Mouse (Mus musculus): ENCODE data around the gene Fbn1. TPM values are rescaled to one million over a fixed set of nuclear protein-coding genes. Genes with fewer than 3 reads are reported as not detected.

Fbn1 gene
- polyA plus RNA-seq, 1 experiment from 2014 or later, result 8.2 TPM

DNA sequence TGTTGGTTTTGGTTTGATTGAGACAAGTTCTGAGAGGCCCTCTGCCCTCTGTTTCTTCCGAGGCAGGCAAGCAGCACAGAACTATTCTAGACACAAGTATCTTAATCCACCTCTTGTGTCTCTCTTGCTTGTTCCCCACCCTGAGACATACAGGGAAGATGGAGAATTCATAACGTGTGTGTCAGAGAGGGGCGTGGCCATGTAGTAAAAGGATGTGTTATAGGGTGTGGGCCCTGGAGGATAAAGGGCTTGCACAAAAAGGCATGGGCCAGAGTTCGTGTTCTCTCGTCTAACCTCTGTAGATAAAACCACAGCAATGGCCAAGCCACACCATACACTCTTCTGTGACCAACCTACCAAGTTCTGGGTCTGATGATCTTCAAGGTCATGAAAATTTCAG, 18.8 kb upstream of the Fbn1 start:
- no peak for DNase-seq (ENCODE audit: low spot score)
- no peaks in the 10 kb centered on the region for H3K4me1 ChIP-seq (ENCODE audit: control insufficient read depth, insufficient read depth, low read length)
- H3K9me3 ChIP-seq (ENCODE audit: control insufficient read depth, low read length), result no peaks in the 10 kb centered on the region
- H3K4me3 ChIP-seq (ENCODE audit: low read depth, low read length), result no peak overlapping the region
- ATAC-seq (ENCODE audit: insufficient read depth, low FRiP score, low TSS enrichment), result no peak
- H3K9ac ChIP-seq (ENCODE audit: low read length), result no peak overlapping the region
- H3K36me3 ChIP-seq (ENCODE audit: control insufficient read depth, insufficient read depth, low read length), result no peaks in the 10 kb centered on the region
- WGBS, result 85% methylated on average over 5 of the region's 5 CpGs
- H3K27me3 ChIP-seq (ENCODE audit: control insufficient read depth, insufficient read depth, low read length), result no peaks in the 10 kb centered on the region
- no peak overlapping the region for H3K4me2 ChIP-seq (ENCODE audit: low read depth)
- no peak overlapping the region for H3K27ac ChIP-seq (ENCODE audit: low read depth, low read length)

DNA sequence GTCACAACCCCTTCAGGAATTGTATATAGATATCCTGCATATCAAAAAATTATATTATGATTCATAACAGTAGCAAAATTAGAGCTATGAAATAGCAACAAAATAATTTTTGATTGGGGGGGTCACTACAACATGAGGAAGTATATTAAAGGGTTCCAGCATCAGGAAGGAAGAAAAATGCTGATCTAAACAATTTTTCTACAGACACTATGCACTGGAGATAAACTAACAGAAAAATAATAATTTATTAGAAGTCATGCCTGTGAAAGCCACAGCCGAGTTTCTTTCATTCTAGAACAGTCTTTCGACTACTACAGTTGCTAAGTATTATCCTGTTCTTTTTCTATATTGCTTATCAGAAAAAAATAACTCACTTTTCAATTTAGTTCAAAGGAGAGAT, 17.7 kb upstream of the Fbn1 start:
- no peaks in the 10 kb centered on the region for H3K27me3 ChIP-seq (ENCODE audit: control insufficient read depth, insufficient read depth, low read length)
- ATAC-seq (ENCODE audit: insufficient read depth, low FRiP score, low TSS enrichment) (no peak), DNase-seq (ENCODE audit: low spot score) (no peak)
- no peak overlapping the region for H3K9ac ChIP-seq (ENCODE audit: low read length)
- no peak overlapping the region for H3K27ac ChIP-seq (ENCODE audit: low read depth, low read length)
- WGBS, result 92% methylated on average over 2 of the region's 2 CpGs
- no peaks in the 10 kb centered on the region for H3K9me3 ChIP-seq (ENCODE audit: control insufficient read depth, low read length)
- no peak overlapping the region for H3K4me2 ChIP-seq (ENCODE audit: low read depth)
- no peaks in the 10 kb centered on the region for H3K4me1 ChIP-seq (ENCODE audit: control insufficient read depth, insufficient read depth, low read length)
- H3K4me3 ChIP-seq (ENCODE audit: low read depth, low read length), result no peak overlapping the region
- no peaks in the 10 kb centered on the region for H3K36me3 ChIP-seq (ENCODE audit: control insufficient read depth, insufficient read depth, low read length)

DNA sequence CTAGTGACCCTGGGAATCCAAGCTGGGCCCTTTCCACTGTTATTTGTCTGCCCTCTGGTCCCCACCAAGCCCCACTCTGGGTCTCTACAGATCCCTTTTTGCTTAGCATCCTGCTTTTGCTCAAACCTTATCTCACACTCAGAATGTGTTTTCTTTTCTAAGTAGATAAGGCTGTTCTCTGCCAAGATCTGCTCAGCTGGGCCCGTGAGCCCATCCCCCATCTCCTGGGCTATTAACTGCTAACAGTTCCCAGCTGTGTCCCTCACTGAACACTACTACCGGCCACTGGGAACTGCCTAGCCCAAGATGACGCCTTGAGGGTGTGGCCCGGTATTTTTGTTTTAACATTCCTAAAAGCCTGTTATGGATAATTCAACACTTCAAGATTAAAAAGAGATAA, 8.8 kb upstream of the Fbn1 start:
- Histone ChIP-seq H3K27me3 (ENCODE audit: control insufficient read depth, insufficient read depth, low read length) (no peaks in the 10 kb centered on the region), H3K27ac (ENCODE audit: low read depth, low read length) (0 out of 2 replicates have a peak overlapping the region, but pooled peaks have one; percentile 34), H3K9ac (ENCODE audit: low read length) (no peak overlapping the region), H3K4me2 (ENCODE audit: low read depth) (no peak overlapping the region), H3K4me1 (ENCODE audit: control insufficient read depth, insufficient read depth, low read length) (no peaks in the 10 kb centered on the region), H3K36me3 (ENCODE audit: control insufficient read depth, insufficient read depth, low read length) (no peaks in the 10 kb centered on the region), H3K9me3 (ENCODE audit: control insufficient read depth, low read length) (no peaks in the 10 kb centered on the region), H3K4me3 (ENCODE audit: low read depth, low read length) (no peak overlapping the region)
- WGBS, result 15% methylated on average over 4 of the region's 4 CpGs
- ATAC-seq (ENCODE audit: insufficient read depth, low FRiP score, low TSS enrichment) (no peak), DNase-seq (ENCODE audit: low spot score) (peak; percentile 38)

DNA sequence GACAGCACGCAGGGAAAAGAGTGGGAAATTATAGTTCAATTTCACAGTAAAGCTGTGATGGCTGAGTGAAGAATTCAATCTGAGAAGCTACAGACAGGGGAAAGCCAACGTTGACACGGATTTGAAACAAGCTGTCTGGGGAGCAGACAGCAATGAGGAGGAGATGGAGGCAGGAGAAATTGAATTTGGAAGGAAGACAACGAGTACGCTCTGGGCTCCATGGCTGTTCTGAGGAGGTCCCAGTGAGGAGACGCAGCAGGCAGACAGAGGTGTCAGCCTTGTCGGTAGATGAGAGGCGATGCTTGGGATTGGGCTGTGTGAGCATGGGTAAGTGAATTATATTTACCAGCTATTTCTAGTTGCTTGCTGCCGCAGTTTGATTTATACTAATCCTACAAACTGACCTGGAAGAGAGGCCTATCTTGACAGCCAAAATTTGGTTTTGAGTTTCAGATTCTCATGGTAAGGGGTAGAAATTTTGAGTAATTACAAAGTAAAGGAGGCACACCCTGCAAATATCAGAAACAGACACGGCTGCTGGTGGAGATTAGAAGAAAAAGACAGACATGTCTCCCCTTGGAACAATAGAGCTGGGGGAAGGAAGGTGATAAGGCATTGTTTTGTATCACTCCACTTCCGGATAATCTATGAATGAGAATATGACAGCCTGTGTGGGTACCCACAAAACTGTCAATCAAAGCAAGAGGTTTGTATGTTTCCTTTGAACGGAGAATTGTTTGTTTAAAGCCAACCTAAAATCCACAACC, 7.7 kb upstream of the Fbn1 start:
- ATAC-seq (ENCODE audit: insufficient read depth, low FRiP score, low TSS enrichment) (no peak), DNase-seq (ENCODE audit: low spot score) (no peak)
- no peaks in the 10 kb centered on the region for H3K9me3 ChIP-seq (ENCODE audit: control insufficient read depth, low read length)
- no peaks in the 10 kb centered on the region for H3K27me3 ChIP-seq (ENCODE audit: control insufficient read depth, insufficient read depth, low read length)
- no peak overlapping the region for H3K4me2 ChIP-seq (ENCODE audit: low read depth)
- H3K36me3 ChIP-seq (ENCODE audit: control insufficient read depth, insufficient read depth, low read length), result no peaks in the 10 kb centered on the region
- no peak overlapping the region for H3K9ac ChIP-seq (ENCODE audit: low read length)
- H3K27ac ChIP-seq (ENCODE audit: low read depth, low read length), result no peak overlapping the region
- WGBS, result 84% methylated on average over 12 of the region's 12 CpGs
- H3K4me3 ChIP-seq (ENCODE audit: low read depth, low read length), result no peak overlapping the region
- no peaks in the 10 kb centered on the region for H3K4me1 ChIP-seq (ENCODE audit: control insufficient read depth, insufficient read depth, low read length)

DNA sequence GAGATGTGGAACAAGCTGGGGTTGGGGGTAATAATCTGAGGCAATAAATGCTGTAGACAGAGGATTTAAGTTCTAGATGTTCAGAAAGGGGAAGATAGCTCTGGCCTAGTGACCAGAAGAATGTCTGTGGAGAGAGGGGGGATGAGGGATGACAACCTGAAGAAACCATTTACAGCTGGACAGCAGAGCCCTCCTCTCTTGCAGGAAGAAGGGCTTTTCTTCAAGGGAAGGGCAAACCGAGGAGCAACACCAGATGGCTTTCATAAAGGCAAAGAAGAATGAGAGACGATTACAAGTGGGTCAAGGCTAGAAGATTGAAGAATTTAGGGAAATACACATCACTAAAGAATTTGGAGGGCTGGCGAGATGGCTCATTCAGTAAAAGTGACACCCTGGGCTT, 6.6 kb upstream of the Fbn1 start:
- H3K9me3 ChIP-seq (ENCODE audit: control insufficient read depth, low read length), result no peaks in the 10 kb centered on the region
- H3K9ac ChIP-seq (ENCODE audit: low read length), result no peak overlapping the region
- H3K27me3 ChIP-seq (ENCODE audit: control insufficient read depth, insufficient read depth, low read length), result no peaks in the 10 kb centered on the region
- no peak overlapping the region for H3K4me2 ChIP-seq (ENCODE audit: low read depth)
- H3K27ac ChIP-seq (ENCODE audit: low read depth, low read length), result no peak overlapping the region
- 82% methylated on average over 3 of the region's 3 CpGs for WGBS
- H3K4me3 ChIP-seq (ENCODE audit: low read depth, low read length), result no peak overlapping the region
- no peaks in the 10 kb centered on the region for H3K4me1 ChIP-seq (ENCODE audit: control insufficient read depth, insufficient read depth, low read length)
- ATAC-seq (ENCODE audit: insufficient read depth, low FRiP score, low TSS enrichment), result no peak
- no peaks in the 10 kb centered on the region for H3K36me3 ChIP-seq (ENCODE audit: control insufficient read depth, insufficient read depth, low read length)
- DNase-seq (ENCODE audit: low spot score), result no peak

DNA sequence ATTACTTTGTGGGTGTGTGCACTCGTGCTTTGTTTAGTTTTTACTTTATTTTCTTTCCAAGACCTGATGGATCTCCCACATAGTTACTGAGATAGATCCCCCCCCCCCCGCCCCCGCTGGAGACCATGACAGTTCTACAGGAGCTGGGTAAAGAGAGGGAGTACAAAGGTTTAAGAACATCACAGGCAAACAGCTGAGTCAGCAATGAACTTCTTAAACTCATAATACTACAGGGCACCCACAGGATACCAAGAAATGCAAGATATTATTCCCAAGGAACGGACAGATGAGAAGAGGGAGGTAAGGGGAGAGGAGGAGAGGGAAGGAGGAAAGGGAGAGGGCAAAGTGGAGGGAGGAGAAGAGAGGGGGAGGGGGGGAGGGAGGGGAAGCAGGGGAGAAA, 4.8 kb upstream of the Fbn1 start:
- Histone ChIP-seq H3K9me3 (ENCODE audit: control insufficient read depth, low read length) (no peaks in the 10 kb centered on the region), H3K4me3 (ENCODE audit: low read depth, low read length) (no peak overlapping the region), H3K4me1 (ENCODE audit: control insufficient read depth, insufficient read depth, low read length) (no peaks in the 10 kb centered on the region), H3K36me3 (ENCODE audit: control insufficient read depth, insufficient read depth, low read length) (no peaks in the 10 kb centered on the region), H3K27ac (ENCODE audit: low read depth, low read length) (no peak overlapping the region), H3K9ac (ENCODE audit: low read length) (no peak overlapping the region), H3K27me3 (ENCODE audit: control insufficient read depth, insufficient read depth, low read length) (no peaks in the 10 kb centered on the region), H3K4me2 (ENCODE audit: low read depth) (no peak overlapping the region)
- WGBS, result 83% methylated on average over 4 of the region's 4 CpGs
- DNase-seq (ENCODE audit: low spot score) (no peak), ATAC-seq (ENCODE audit: insufficient read depth, low FRiP score, low TSS enrichment) (no peak)

DNA sequence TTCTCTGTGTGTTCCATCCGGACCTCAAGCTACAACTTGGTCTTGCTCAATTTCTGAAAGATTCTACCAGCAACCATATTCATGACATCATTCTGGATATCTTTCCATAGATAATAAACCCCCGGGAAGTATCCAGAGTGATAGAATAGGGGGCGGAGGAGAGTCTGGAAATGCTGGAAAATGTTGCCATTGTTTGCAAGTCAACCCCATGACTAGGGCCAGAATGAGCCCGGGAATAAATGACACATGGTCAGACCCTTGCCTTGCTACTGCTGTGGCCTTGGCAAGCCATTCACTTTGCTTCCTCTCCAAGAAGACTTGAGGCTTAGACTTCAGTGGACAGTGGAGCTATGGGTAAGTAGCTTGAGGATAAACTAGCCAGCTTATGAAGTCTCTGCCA, 4.1 kb upstream of the Fbn1 start:
- H3K27ac ChIP-seq (ENCODE audit: low read depth, low read length), result no peak overlapping the region
- no peak overlapping the region for H3K4me2 ChIP-seq (ENCODE audit: low read depth)
- no peaks in the 10 kb centered on the region for H3K27me3 ChIP-seq (ENCODE audit: control insufficient read depth, insufficient read depth, low read length)
- H3K4me3 ChIP-seq (ENCODE audit: low read depth, low read length), result no peak overlapping the region
- no peaks in the 10 kb centered on the region for H3K9me3 ChIP-seq (ENCODE audit: control insufficient read depth, low read length)
- H3K36me3 ChIP-seq (ENCODE audit: control insufficient read depth, insufficient read depth, low read length), result no peaks in the 10 kb centered on the region
- no peak for ATAC-seq (ENCODE audit: insufficient read depth, low FRiP score, low TSS enrichment)
- no peaks in the 10 kb centered on the region for H3K4me1 ChIP-seq (ENCODE audit: control insufficient read depth, insufficient read depth, low read length)
- no peak for DNase-seq (ENCODE audit: low spot score)
- 85% methylated on average over 4 of the region's 4 CpGs for WGBS
- H3K9ac ChIP-seq (ENCODE audit: low read length), result no peak overlapping the region

DNA sequence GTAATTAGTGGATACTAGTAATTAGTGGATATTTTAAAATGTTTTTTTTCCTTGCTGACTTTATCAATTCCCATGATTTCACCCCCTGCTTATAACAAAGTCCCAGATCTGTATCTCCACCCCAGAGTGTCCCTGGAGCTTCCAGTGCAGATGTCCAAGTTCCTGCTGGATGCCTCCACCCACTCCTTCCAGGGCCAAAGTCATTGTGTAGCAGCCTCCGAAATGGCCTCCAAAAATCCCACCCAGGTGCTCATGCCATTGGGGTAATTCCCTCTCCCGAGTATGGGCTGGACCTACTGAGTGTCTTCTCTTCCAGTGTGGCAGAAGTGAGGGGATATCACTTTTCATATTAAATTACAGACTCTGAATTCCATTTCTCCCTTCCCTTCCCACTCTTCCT, 3.0 kb upstream of the Fbn1 start:
- ATAC-seq (ENCODE audit: insufficient read depth, low FRiP score, low TSS enrichment) (no peak), DNase-seq (ENCODE audit: low spot score) (no peak)
- Histone ChIP-seq H3K27ac (ENCODE audit: low read depth, low read length) (no peak overlapping the region), H3K9ac (ENCODE audit: low read length) (no peak overlapping the region), H3K9me3 (ENCODE audit: control insufficient read depth, low read length) (no peaks in the 10 kb centered on the region), H3K4me1 (ENCODE audit: control insufficient read depth, insufficient read depth, low read length) (no peaks in the 10 kb centered on the region), H3K36me3 (ENCODE audit: control insufficient read depth, insufficient read depth, low read length) (no peaks in the 10 kb centered on the region), H3K27me3 (ENCODE audit: control insufficient read depth, insufficient read depth, low read length) (no peaks in the 10 kb centered on the region), H3K4me3 (ENCODE audit: low read depth, low read length) (no peak overlapping the region), H3K4me2 (ENCODE audit: low read depth) (no peak overlapping the region)
- 73% methylated on average over 2 of the region's 2 CpGs for WGBS

DNA sequence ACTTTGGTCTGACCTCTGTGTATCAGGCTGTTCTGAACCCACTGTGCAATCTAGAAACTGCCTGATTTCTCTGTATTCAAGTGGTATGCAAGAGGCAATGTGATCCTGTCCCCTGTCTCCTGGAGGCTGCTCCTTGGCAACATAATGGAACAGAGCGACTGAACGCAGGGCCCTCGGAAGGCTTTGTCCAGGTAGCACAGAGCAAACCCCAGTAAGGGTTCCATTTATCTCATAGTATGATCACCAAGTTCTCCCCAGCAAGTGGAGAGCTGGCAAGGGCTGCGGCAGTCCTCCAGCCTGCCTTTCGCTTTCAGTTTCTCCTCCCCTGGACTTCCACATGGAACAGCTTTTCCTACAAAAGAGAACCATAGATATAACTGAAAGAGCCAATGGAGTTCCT, 588 bp upstream of the Fbn1 start:
- 92% methylated on average over 5 of the region's 5 CpGs for WGBS

More for the DNA sequence above, 588 bp upstream of the Fbn1 start:
- DNase-seq (ENCODE audit: low spot score) (no peak), ATAC-seq (ENCODE audit: insufficient read depth, low FRiP score, low TSS enrichment) (no peak)
- Histone ChIP-seq H3K9ac (ENCODE audit: low read length) (no peak overlapping the region), H3K36me3 (ENCODE audit: control insufficient read depth, insufficient read depth, low read length) (no peaks in the 10 kb centered on the region), H3K4me3 (ENCODE audit: low read depth, low read length) (no peak overlapping the region), H3K9me3 (ENCODE audit: control insufficient read depth, low read length) (no peaks in the 10 kb centered on the region), H3K4me2 (ENCODE audit: low read depth) (no peak overlapping the region), H3K27me3 (ENCODE audit: control insufficient read depth, insufficient read depth, low read length) (0 out of 2 replicates have a peak, but pooled peaks cover 2% of the 10 kb centered on the region), H3K4me1 (ENCODE audit: control insufficient read depth, insufficient read depth, low read length) (no peaks in the 10 kb centered on the region), H3K27ac (ENCODE audit: low read depth, low read length) (no peak overlapping the region)
